Mouse (Mus musculus) heart, postnatal 14 days (tissue): ENCODE data around the gene Tex13c1. TPM values are rescaled to one million over a fixed set of nuclear protein-coding genes. Genes with fewer than 3 reads are reported as not detected.

Source experiments
- DNase-seq, 2 experiments: peaks; one replicate each; pipeline ENCODE4 v3.0.0; 2021 to 2022
- intact Hi-C: fragments of 180-260 bp; cut with DNase I; formaldehyde crosslinking; loops from one replicate; pipeline ENCODE4 v1.15.1; 2025
- long read RNA-seq, 2 experiments: library from polyadenylated mRNA; stranded (forward); transcript quantifications; one replicate each; pipeline ENCODE4 v2.0.0; 2021
- total RNA-seq, 2 experiments: library from RNA; stranded (reverse); gene quantifications; 2 replicates each; pipeline ENCODE4 v1.2.3; 2021

Gene Tex13c1
- total RNA-seq, result not detected
- long read RNA-seq, experiment 1, result 0 reads
- long read RNA-seq, experiment 2, result 0 reads

- intact Hi-C loops, result no loop called here
- DNase-seq, result no peak
Measured at GRCm38 (mm10) chrX:43590860-43591259, at the start of gene Tex13c1. TSS of gene Tex13c1 (plus strand) at chrX:43591160.

Other genes starting within 250 kb of the Tex13c1 start
- gene Tenm1, start 162.0 kb upstream of the Tex13c1 start, total RNA-seq, result under 1 TPM; 0.17 TPM